Mouse (Mus musculus): ENCODE measurements around the gene Gm26558.

Gm26558 gene

GRCm38 (mm10) chr2:70616617-70617016 is 45.3 kb downstream of the Gm26558 start:
- in situ Hi-C loops (cut with MboI; ENCODE audit: low pct_unique_long_range_greater_than_20kb in 1 of 2, low sequenced_read_pairs in 2 of 2, unreplicated experiment in 1 of 2), result no loop called here

GRCm38 (mm10) chr2:70616076-70616475 is 45.8 kb downstream of the Gm26558 start:
- in situ Hi-C loops (cut with MboI; ENCODE audit: low pct_unique_long_range_greater_than_20kb in 1 of 2, low sequenced_read_pairs in 2 of 2, unreplicated experiment in 1 of 2), result no loop called here

- in situ Hi-C loops (cut with MboI; ENCODE audit: low pct_unique_long_range_greater_than_20kb in 1 of 2, low sequenced_read_pairs in 2 of 2, unreplicated experiment in 1 of 2), result no loop called here
Observed at GRCm38 (mm10) chr2:70614745-70615351, 47.1 kb downstream of the Gm26558 start.

Data from mouse embryonic stem cell (cell line).